Mouse (Mus musculus): Measurements from ENCODE around the gene Cab39l. TPM values are rescaled to one million over a fixed set of nuclear protein-coding genes. Genes with fewer than 3 reads are reported as not detected.

Gene Cab39l
- polyA plus RNA-seq, 2 experiments: 8.4 to 30.0 TPM

- no peak overlapping the region for H3K4me3 ChIP-seq (ENCODE audit: insufficient read depth in 1 of 2, low read depth in 2 of 2, low read length in 2 of 2)
- no peaks in the 10 kb centered on the region; a peak in 1 of 4 replicates for H3K4me1 ChIP-seq (replicated peaks; ENCODE audit: control insufficient read depth in 2 of 2, insufficient read depth in 2 of 2, low read length in 1 of 2)
- WGBS (ENCODE audit: insufficient replicate concordance): 72% methylated on average over 11 of the region's 11 CpGs
- H3K27ac ChIP-seq: no peak overlapping the region
- no peaks in the 10 kb centered on the region for H3K27me3 ChIP-seq (ENCODE audit: control insufficient read depth, insufficient read depth, low read length)
- no peak for DNase-seq (ENCODE audit: low read depth in 3 of 3, low spot score in 3 of 3)
- no peaks in the 10 kb centered on the region for H3K9me3 ChIP-seq (ENCODE audit: control insufficient read depth, low read length)
- H3K4me2 ChIP-seq (ENCODE audit: low read depth): no peak overlapping the region
- ATAC-seq (ENCODE audit: insufficient read depth): no peak
- TF ChIP-seq EP300 (IDR thresholded peaks at IDR 0.05; ENCODE audit: low read depth): no peak
- TF ChIP-seq CTCF (IDR thresholded peaks at IDR 0.05; ENCODE audit: low read depth): no peak
- H3K9ac ChIP-seq (replicated peaks): no peak overlapping the region
- H3K36me3 ChIP-seq (replicated peaks; ENCODE audit: control insufficient read depth, insufficient read depth, low read depth): peaks cover 3% of the 10 kb centered on the region
Measured at GRCm38 (mm10) chr14:59422912-59423663, 17.7 kb upstream of the Cab39l start.

GRCm38 (mm10) chr14:59430556-59430955, 10.2 kb upstream of the Cab39l start:
- H3K27ac ChIP-seq: no peak overlapping the region
- 82% methylated on average over 1 of the region's 1 CpGs for WGBS (ENCODE audit: insufficient replicate concordance)
- no peak for DNase-seq (ENCODE audit: low read depth in 3 of 3, low spot score in 3 of 3)

GRCm38 (mm10) chr14:59433902-59434301, 6.9 kb upstream of the Cab39l start:
- Histone ChIP-seq H3K9ac (replicated peaks) (no peak overlapping the region), H3K9me3 (ENCODE audit: control insufficient read depth, low read length) (no peaks in the 10 kb centered on the region), H3K27me3 (ENCODE audit: control insufficient read depth, insufficient read depth, low read length) (no peaks in the 10 kb centered on the region), H3K27ac (no peak overlapping the region), H3K4me2 (ENCODE audit: low read depth) (no peak overlapping the region), H3K36me3 (replicated peaks; ENCODE audit: control insufficient read depth, insufficient read depth, low read depth) (peaks cover 3% of the 10 kb centered on the region), H3K4me3 (ENCODE audit: insufficient read depth in 1 of 2, low read depth in 2 of 2, low read length in 2 of 2) (no peak overlapping the region), H3K4me1 (replicated peaks; ENCODE audit: control insufficient read depth in 2 of 2, insufficient read depth in 2 of 2, low read length in 1 of 2) (no peaks in the 10 kb centered on the region; a peak in 1 of 4 replicates)
- TF ChIP-seq EP300 (IDR thresholded peaks at IDR 0.05; ENCODE audit: low read depth) (no peak), CTCF (IDR thresholded peaks at IDR 0.05; ENCODE audit: low read depth) (no peak)
- WGBS (ENCODE audit: insufficient replicate concordance): 38% methylated on average over 2 of the region's 2 CpGs
- ATAC-seq (ENCODE audit: insufficient read depth) (peak; percentile 33; the same call in 1 of the 2 replicates), DNase-seq (ENCODE audit: low read depth in 3 of 3, low spot score in 3 of 3) (no peak)

More at GRCm38 (mm10) chr14:59430556-59430955, 10.2 kb upstream of the Cab39l start:
- no peak overlapping the region for H3K9ac ChIP-seq (replicated peaks)
- no peaks in the 10 kb centered on the region for H3K9me3 ChIP-seq (ENCODE audit: control insufficient read depth, low read length)
- no peak for ATAC-seq (ENCODE audit: insufficient read depth)
- no peaks in the 10 kb centered on the region; a peak in 2 of 4 replicates for H3K4me1 ChIP-seq (replicated peaks; ENCODE audit: control insufficient read depth in 2 of 2, insufficient read depth in 2 of 2, low read length in 1 of 2)
- H3K36me3 ChIP-seq (replicated peaks; ENCODE audit: control insufficient read depth, insufficient read depth, low read depth): no peaks in the 10 kb centered on the region
- H3K4me2 ChIP-seq (ENCODE audit: low read depth): no peak overlapping the region
- no peak overlapping the region for H3K4me3 ChIP-seq (ENCODE audit: insufficient read depth in 1 of 2, low read depth in 2 of 2, low read length in 2 of 2)
- TF ChIP-seq CTCF (IDR thresholded peaks at IDR 0.05; ENCODE audit: low read depth): no peak
- no peak for TF ChIP-seq EP300 (IDR thresholded peaks at IDR 0.05; ENCODE audit: low read depth)
- no peaks in the 10 kb centered on the region for H3K27me3 ChIP-seq (ENCODE audit: control insufficient read depth, insufficient read depth, low read length)

GRCm38 (mm10) chr14:59435206-59435605, 5.6 kb upstream of the Cab39l start:
- Histone ChIP-seq H3K36me3 (replicated peaks; ENCODE audit: control insufficient read depth, insufficient read depth, low read depth) (peaks cover 3% of the 10 kb centered on the region), H3K9me3 (ENCODE audit: control insufficient read depth, low read length) (no peaks in the 10 kb centered on the region), H3K9ac (replicated peaks) (no peak overlapping the region), H3K4me1 (replicated peaks; ENCODE audit: control insufficient read depth in 2 of 2, insufficient read depth in 2 of 2, low read length in 1 of 2) (peaks cover 2 to 4% of the 10 kb centered on the region in 2 experiments), H3K4me2 (ENCODE audit: low read depth) (no peak overlapping the region), H3K4me3 (ENCODE audit: insufficient read depth in 1 of 2, low read depth in 2 of 2, low read length in 2 of 2) (no peak overlapping the region), H3K27ac (no peak overlapping the region), H3K27me3 (ENCODE audit: control insufficient read depth, insufficient read depth, low read length) (no peaks in the 10 kb centered on the region)
- DNase-seq (ENCODE audit: low read depth in 3 of 3, low spot score in 3 of 3): no peak
- no peak for ATAC-seq (ENCODE audit: insufficient read depth)
- TF ChIP-seq CTCF (IDR thresholded peaks at IDR 0.05; ENCODE audit: low read depth): no peak
- TF ChIP-seq EP300 (IDR thresholded peaks at IDR 0.05; ENCODE audit: low read depth): no peak

GRCm38 (mm10) chr14:59437398-59437797, 3.4 kb upstream of the Cab39l start:
- TF ChIP-seq CTCF (IDR thresholded peaks at IDR 0.05; ENCODE audit: low read depth): no peak
- no peak for TF ChIP-seq EP300 (IDR thresholded peaks at IDR 0.05; ENCODE audit: low read depth)
- H3K4me1 ChIP-seq (replicated peaks; ENCODE audit: control insufficient read depth in 2 of 2, insufficient read depth in 2 of 2, low read length in 1 of 2): peaks cover 4 to 7% of the 10 kb centered on the region in 2 experiments
- DNase-seq (ENCODE audit: low read depth in 3 of 3, low spot score in 3 of 3): no peak
- H3K4me3 ChIP-seq (ENCODE audit: insufficient read depth in 1 of 2, low read depth in 2 of 2, low read length in 2 of 2): no peak overlapping the region
- WGBS (ENCODE audit: insufficient replicate concordance): 77% methylated on average over 3 of the region's 3 CpGs
- no peak overlapping the region for H3K4me2 ChIP-seq (ENCODE audit: low read depth)
- H3K36me3 ChIP-seq (replicated peaks; ENCODE audit: control insufficient read depth, insufficient read depth, low read depth): peaks cover 3% of the 10 kb centered on the region
- ATAC-seq (ENCODE audit: insufficient read depth): no peak
- no peaks in the 10 kb centered on the region for H3K27me3 ChIP-seq (ENCODE audit: control insufficient read depth, insufficient read depth, low read length)
- H3K9me3 ChIP-seq (ENCODE audit: control insufficient read depth, low read length): no peaks in the 10 kb centered on the region
- H3K9ac ChIP-seq (replicated peaks): no peak overlapping the region
- no peak overlapping the region for H3K27ac ChIP-seq

Measured in liver, embryonic 14.5 days (tissue).